Mouse (Mus musculus) lung, postnatal 0 days (tissue): Measurements from ENCODE around the gene Lmtk2.

Experiments
- CTCF ChIP-seq: IDR thresholded peaks from 2 replicates; pipeline ENCODE4 v1.5.1; 2016; ENCODE audit warnings: antibody characterized with exemption, mild to moderate bottlenecking
- EP300 ChIP-seq: IDR thresholded peaks from 2 replicates; pipeline ENCODE4 v1.6.1; 2016; ENCODE audit warnings: antibody characterized with exemption, mild to moderate bottlenecking, control low read depth

DNA sequence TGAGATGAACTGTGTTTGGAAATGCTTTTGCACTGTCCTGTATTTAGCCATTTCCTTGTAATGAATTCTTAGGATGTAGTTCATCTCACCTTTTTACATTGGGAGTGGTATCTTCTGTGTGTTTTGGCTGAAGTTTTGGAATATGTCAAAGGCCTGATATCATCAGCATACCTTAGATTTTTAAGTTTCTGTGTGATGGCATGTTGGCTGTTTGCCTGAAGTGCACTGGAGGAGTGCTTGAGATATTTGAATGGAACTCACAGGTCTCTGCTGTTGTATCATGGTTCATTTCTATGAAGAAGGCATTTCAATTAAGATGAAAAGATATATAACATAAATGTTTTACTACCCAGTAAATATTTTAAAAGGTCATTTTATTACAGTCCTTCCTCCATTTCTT, 46.7 kb downstream of the Lmtk2 start:
- TF ChIP-seq EP300 (peak; percentile 91), CTCF (no peak)
